Mouse (Mus musculus): ENCODE data around the gene Cyb5r2.
A peak's percentile ranks its signal among the peaks of the same experiment; 100 is the strongest.

Cyb5r2 gene

GRCm38 (mm10) chr7:107757308-107758151, at the start of gene Cyb5r2:
Gene Cyb5r2, minus strand, starts transcription at chr7:107758032.
- DNase-seq (ENCODE audit: inconsistent ontology term) = peak; percentile 13

- no peak for DNase-seq (ENCODE audit: inconsistent ontology term)
Observed at GRCm38 (mm10) chr7:107802138-107802537, 44.3 kb upstream of the Cyb5r2 start.

GRCm38 (mm10) chr7:107801108-107801507, 43.3 kb upstream of the Cyb5r2 start, which contains the start of gene Ovch2:
Gene Ovch2, minus strand, starts transcription at chr7:107801208.
- DNase-seq (ENCODE audit: inconsistent ontology term) = no peak

GRCm38 (mm10) chr7:107796500-107796899, 38.7 kb upstream of the Cyb5r2 start:
- DNase-seq (ENCODE audit: inconsistent ontology term) = no peak

- DNase-seq (ENCODE audit: inconsistent ontology term) = no peak
Observed at GRCm38 (mm10) chr7:107787977-107788620, 30.3 kb upstream of the Cyb5r2 start.

GRCm38 (mm10) chr7:107779611-107780010, 21.8 kb upstream of the Cyb5r2 start:
- no peak for DNase-seq (ENCODE audit: inconsistent ontology term)

- peak; percentile 6 for DNase-seq (ENCODE audit: inconsistent ontology term)
Observed at GRCm38 (mm10) chr7:107778216-107778615, 20.4 kb upstream of the Cyb5r2 start.

GRCm38 (mm10) chr7:107770812-107771211, 13.0 kb upstream of the Cyb5r2 start:
- DNase-seq (ENCODE audit: inconsistent ontology term) = no peak

GRCm38 (mm10) chr7:107756748-107757147, 1.1 kb downstream of the Cyb5r2 start:
- DNase-seq (ENCODE audit: inconsistent ontology term) = no peak

GRCm38 (mm10) chr7:107755905-107756304, 1.9 kb downstream of the Cyb5r2 start:
- no peak for DNase-seq (ENCODE audit: inconsistent ontology term)

GRCm38 (mm10) chr7:107752031-107752520, 5.8 kb downstream of the Cyb5r2 start:
- no peak for DNase-seq (ENCODE audit: inconsistent ontology term)

- no peak for DNase-seq (ENCODE audit: inconsistent ontology term)
Observed at GRCm38 (mm10) chr7:107749721-107750120, 8.1 kb downstream of the Cyb5r2 start.

- peak; percentile 42 for DNase-seq (ENCODE audit: inconsistent ontology term)
Observed at GRCm38 (mm10) chr7:107749270-107749669, 8.6 kb downstream of the Cyb5r2 start.

GRCm38 (mm10) chr7:107747954-107748353, 9.9 kb downstream of the Cyb5r2 start:
- peak; percentile 26 for DNase-seq (ENCODE audit: inconsistent ontology term)

- DNase-seq (ENCODE audit: inconsistent ontology term) = no peak
Observed at GRCm38 (mm10) chr7:107747476-107747875, 10.4 kb downstream of the Cyb5r2 start.

- no peak for DNase-seq (ENCODE audit: inconsistent ontology term)
Observed at GRCm38 (mm10) chr7:107746036-107746435, 11.8 kb downstream of the Cyb5r2 start.

GRCm38 (mm10) chr7:107745111-107745510, 12.7 kb downstream of the Cyb5r2 start:
- DNase-seq (ENCODE audit: inconsistent ontology term) = no peak

GRCm38 (mm10) chr7:107744454-107744853, 13.4 kb downstream of the Cyb5r2 start:
- no peak for DNase-seq (ENCODE audit: inconsistent ontology term)

- no peak for DNase-seq (ENCODE audit: inconsistent ontology term)
Observed at GRCm38 (mm10) chr7:107742963-107743465, 14.8 kb downstream of the Cyb5r2 start.

- peak; percentile 32 for DNase-seq (ENCODE audit: inconsistent ontology term)
Observed at GRCm38 (mm10) chr7:107738726-107739125, 19.1 kb downstream of the Cyb5r2 start.

- DNase-seq (ENCODE audit: inconsistent ontology term) = no peak
Observed at GRCm38 (mm10) chr7:107733162-107733561, 24.7 kb downstream of the Cyb5r2 start.

GRCm38 (mm10) chr7:107730587-107730986, 27.2 kb downstream of the Cyb5r2 start:
- DNase-seq (ENCODE audit: inconsistent ontology term) = no peak

GRCm38 (mm10) chr7:107727538-107727937, 30.3 kb downstream of the Cyb5r2 start:
- no peak for DNase-seq (ENCODE audit: inconsistent ontology term)
